Mouse (Mus musculus) forebrain, embryonic 11.5 days (tissue): ENCODE results near the gene Rwdd3. TPM values are rescaled to one million over a fixed set of nuclear protein-coding genes. Genes with fewer than 3 reads are reported as not detected.

Experiments used
- ATAC-seq: fragments of 200-750 bp; cut with Nextera tagmentation; replicated peaks from 2 replicates; pipeline ENCODE4 v1.8.0; 2017; ENCODE audit warnings: moderate TSS enrichment; ENCODE audit not compliant: low FRiP score
- DNase-seq: peaks from one replicate; pipeline ENCODE4 v3.0.0-alpha.2; 2017; ENCODE audit warnings: low spot score
- H3K27ac ChIP-seq: fragments of 300-500 bp; sonication (generic); 2 replicates; pipeline ENCODE4 v1.5.1; 2014; ENCODE audit warnings: low read depth, low read length
- H3K27me3 ChIP-seq: fragments of 300-500 bp; sonication (generic); 2 replicates; pipeline ENCODE4 v1.6.1; 2014; ENCODE audit warnings: mild to moderate bottlenecking, low read length, mixed read lengths; ENCODE audit not compliant: control insufficient read depth, insufficient read depth
- H3K36me3 ChIP-seq: fragments of 300-500 bp; sonication (generic); 2 replicates; pipeline ENCODE4 v1.6.1; 2014; ENCODE audit warnings: mild to moderate bottlenecking, low read length, moderate library complexity, mixed read lengths; ENCODE audit not compliant: control insufficient read depth, insufficient read depth
- H3K4me1 ChIP-seq: fragments of 300-500 bp; sonication (generic); replicated peaks from 2 replicates; pipeline ENCODE4 v1.6.1; 2014; ENCODE audit warnings: low read length, mixed read lengths; ENCODE audit not compliant: control insufficient read depth, insufficient read depth
- H3K4me2 ChIP-seq: fragments of 300-500 bp; sonication (generic); 2 replicates; pipeline ENCODE4 v1.6.1; 2014; ENCODE audit warnings: low read depth, mild to moderate bottlenecking, low read length, moderate library complexity, mixed read lengths; ENCODE audit not compliant: severe bottlenecking
- H3K4me3 ChIP-seq: fragments of 300-500 bp; sonication (generic); 2 replicates; pipeline ENCODE4 v1.5.1; 2014; ENCODE audit warnings: low read depth, low read length
- H3K9ac ChIP-seq: fragments of 300-500 bp; sonication (generic); 2 replicates; pipeline ENCODE4 v1.6.1; 2014; ENCODE audit warnings: low read length
- H3K9me3 ChIP-seq: fragments of 300-500 bp; sonication (generic); 2 replicates; pipeline ENCODE4 v1.6.1; 2016; ENCODE audit warnings: low read length, mixed read lengths; ENCODE audit not compliant: control insufficient read depth
- WGBS: fragments of 180-500 bp; shearing (Covaris S2); extraction: QIAGEN DNeasy Blood & Tissue Kit; methylation state at CpG from one replicate; pipeline ENCODE4 v1.1.7; 2014; 5-methylcytosine and 5-hydroxymethylcytosine counted together
- polyA plus RNA-seq: library from polyadenylated mRNA; unstranded; fragments of >200 nt; fragmentation: Nextera tagmentation; extraction: Ambion mirVana; gene quantifications from 2 replicates; pipeline ENCODE4 v1.2.1, GENCODE M21; 2014

Rwdd3 gene
- polyA plus RNA-seq, 1 experiment from 2014 or later = 5.1 TPM

GRCm38 (mm10) chr3:121156451-121157186 is 14.9 kb downstream of the Rwdd3 start:
- H3K27ac ChIP-seq = peak overlapping the region; percentile 59; the same call in 1 of the 2 replicates
- H3K36me3 ChIP-seq = no peaks in the 10 kb centered on the region
- peak overlapping the region; percentile 31; the same call in 1 of the 2 replicates for H3K4me2 ChIP-seq
- 31% methylated on average over 11 of the region's 11 CpGs for WGBS
- no peaks in the 10 kb centered on the region for H3K27me3 ChIP-seq
- DNase-seq (no peak), ATAC-seq (peak; percentile 80)
- no peak overlapping the region for H3K9ac ChIP-seq
- peaks cover 11% of the 10 kb centered on the region for H3K4me1 ChIP-seq
- H3K9me3 ChIP-seq = no peaks in the 10 kb centered on the region
- H3K4me3 ChIP-seq = 0 out of 2 replicates have a peak overlapping the region, but pooled peaks have one; percentile 3

DNA sequence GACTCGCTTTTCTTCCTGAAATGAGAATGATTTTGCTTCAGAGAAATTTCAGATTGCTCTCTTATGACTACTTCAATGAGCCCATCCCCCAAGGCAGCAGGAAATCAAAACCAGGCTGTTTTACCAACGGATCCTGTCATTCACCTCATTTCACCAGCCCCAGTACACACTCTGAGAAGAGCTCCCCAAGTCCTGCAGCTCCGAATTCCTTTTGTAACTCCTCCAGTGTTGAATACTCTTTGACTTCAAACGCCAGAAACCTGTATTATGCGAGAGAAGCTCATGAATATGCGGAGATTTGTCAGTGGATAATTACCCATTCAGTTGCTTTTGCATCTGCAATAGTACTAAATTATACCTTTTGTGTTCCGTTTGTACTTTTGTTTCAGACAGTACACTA is 15.5 kb downstream of the Rwdd3 start:
- H3K27ac ChIP-seq = peak overlapping the region; percentile 59
- no peak overlapping the region for H3K9ac ChIP-seq
- no peaks in the 10 kb centered on the region for H3K27me3 ChIP-seq
- peaks cover 11% of the 10 kb centered on the region for H3K4me1 ChIP-seq
- no peak for DNase-seq
- no peaks in the 10 kb centered on the region for H3K9me3 ChIP-seq
- peak; percentile 83 for ATAC-seq
- no peaks in the 10 kb centered on the region for H3K36me3 ChIP-seq
- H3K4me2 ChIP-seq = peak overlapping the region; percentile 31; the same call in 1 of the 2 replicates
- WGBS = 9% methylated on average over 7 of the region's 7 CpGs
- no peak overlapping the region for H3K4me3 ChIP-seq

GRCm38 (mm10) chr3:121133937-121134336 is 37.6 kb downstream of the Rwdd3 start:
- Histone ChIP-seq H3K36me3 (no peaks in the 10 kb centered on the region), H3K27ac (no peak overlapping the region), H3K9ac (no peak overlapping the region), H3K27me3 (no peaks in the 10 kb centered on the region), H3K4me3 (no peak overlapping the region), H3K9me3 (no peaks in the 10 kb centered on the region), H3K4me1 (no peaks in the 10 kb centered on the region), H3K4me2 (no peak overlapping the region)
- DNase-seq = no peak
- no peak for ATAC-seq
- 84% methylated on average over 11 of the region's 11 CpGs for WGBS

- Histone ChIP-seq H3K4me3 (no peak overlapping the region), H3K36me3 (no peaks in the 10 kb centered on the region), H3K9me3 (no peaks in the 10 kb centered on the region), H3K9ac (no peak overlapping the region), H3K4me2 (no peak overlapping the region), H3K4me1 (no peaks in the 10 kb centered on the region), H3K27ac (no peak overlapping the region), H3K27me3 (no peaks in the 10 kb centered on the region)
- ATAC-seq = no peak
- DNase-seq = no peak
- WGBS = 94% methylated on average over 5 of the region's 5 CpGs
Measured at GRCm38 (mm10) chr3:121133039-121133438, 38.5 kb downstream of the Rwdd3 start.

DNA sequence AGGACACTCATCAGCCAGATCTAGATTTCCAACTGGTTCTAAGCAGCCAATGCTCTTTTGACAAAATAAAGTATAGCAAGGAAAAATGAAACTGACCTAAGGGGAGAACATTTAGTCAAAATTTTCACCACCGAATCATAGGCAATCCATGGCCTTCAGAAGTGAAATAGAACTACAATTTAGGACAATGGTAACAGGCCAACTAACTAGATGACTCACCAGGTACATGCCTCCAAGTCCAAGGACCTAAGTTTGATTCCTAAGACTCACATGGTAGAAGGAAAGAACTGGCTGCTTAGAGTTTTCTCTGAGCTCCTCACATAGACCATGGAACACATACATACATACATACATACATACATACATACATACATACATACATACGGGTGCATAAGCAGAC is 44.3 kb downstream of the Rwdd3 start:
- H3K27ac ChIP-seq = no peak overlapping the region
- 93% methylated on average over 2 of the region's 2 CpGs for WGBS
- H3K36me3 ChIP-seq = no peaks in the 10 kb centered on the region
- no peak overlapping the region for H3K9ac ChIP-seq
- ATAC-seq (no peak), DNase-seq (no peak)
- H3K4me3 ChIP-seq = no peak overlapping the region
- no peak overlapping the region for H3K4me2 ChIP-seq
- no peaks in the 10 kb centered on the region for H3K4me1 ChIP-seq
- H3K27me3 ChIP-seq = no peaks in the 10 kb centered on the region
- H3K9me3 ChIP-seq = no peaks in the 10 kb centered on the region

- WGBS = 77% methylated on average over 5 of the region's 5 CpGs
- no peak overlapping the region for H3K9ac ChIP-seq
- DNase-seq = no peak
Measured at GRCm38 (mm10) chr3:121126476-121126875, 45.0 kb downstream of the Rwdd3 start.

GRCm38 (mm10) chr3:121121072-121121471 is 50.4 kb downstream of the Rwdd3 start:
- H3K9ac ChIP-seq = no peak overlapping the region
- no peak overlapping the region for H3K4me3 ChIP-seq
- H3K27me3 ChIP-seq = no peaks in the 10 kb centered on the region
- H3K27ac ChIP-seq = no peak overlapping the region
- no peaks in the 10 kb centered on the region for H3K9me3 ChIP-seq
- H3K4me1 ChIP-seq = no peaks in the 10 kb centered on the region
- H3K36me3 ChIP-seq = no peaks in the 10 kb centered on the region
- H3K4me2 ChIP-seq = no peak overlapping the region
- ATAC-seq = peak; percentile 65
- WGBS = 65% methylated on average over 5 of the region's 5 CpGs
- no peak for DNase-seq

More at GRCm38 (mm10) chr3:121126476-121126875, 45.0 kb downstream of the Rwdd3 start:
- ATAC-seq = no peak
- Histone ChIP-seq H3K4me1 (no peaks in the 10 kb centered on the region), H3K27me3 (no peaks in the 10 kb centered on the region), H3K4me3 (no peak overlapping the region), H3K9me3 (no peaks in the 10 kb centered on the region), H3K36me3 (no peaks in the 10 kb centered on the region), H3K4me2 (no peak overlapping the region), H3K27ac (no peak overlapping the region)

DNA sequence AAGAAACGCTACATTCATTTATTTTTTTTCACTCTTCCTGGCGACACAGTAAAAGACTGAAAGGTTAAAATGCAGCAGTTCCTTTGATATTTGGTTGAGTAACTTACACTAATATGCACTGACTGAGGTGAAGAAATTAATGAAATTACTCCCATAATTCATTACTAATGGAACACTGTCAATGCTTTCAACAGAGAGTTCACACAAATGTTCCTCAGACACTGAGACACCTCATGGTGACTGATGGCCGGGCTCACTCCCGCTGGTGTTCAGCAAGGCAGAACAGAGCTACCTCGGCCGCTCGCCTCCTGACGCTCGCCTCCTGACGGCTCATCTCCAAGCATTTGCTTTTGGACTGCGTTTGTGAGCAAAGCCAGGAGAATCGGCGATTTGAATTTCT is 54.9 kb downstream of the Rwdd3 start:
- Histone ChIP-seq H3K36me3 (no peaks in the 10 kb centered on the region), H3K27me3 (no peaks in the 10 kb centered on the region), H3K4me3 (no peak overlapping the region), H3K9me3 (no peaks in the 10 kb centered on the region; the same call in 1 of the 2 replicates), H3K27ac (no peak overlapping the region), H3K4me2 (no peak overlapping the region), H3K9ac (no peak overlapping the region), H3K4me1 (no peaks in the 10 kb centered on the region)
- no peak for DNase-seq
- no peak for ATAC-seq
- WGBS = 83% methylated on average over 13 of the region's 13 CpGs

DNA sequence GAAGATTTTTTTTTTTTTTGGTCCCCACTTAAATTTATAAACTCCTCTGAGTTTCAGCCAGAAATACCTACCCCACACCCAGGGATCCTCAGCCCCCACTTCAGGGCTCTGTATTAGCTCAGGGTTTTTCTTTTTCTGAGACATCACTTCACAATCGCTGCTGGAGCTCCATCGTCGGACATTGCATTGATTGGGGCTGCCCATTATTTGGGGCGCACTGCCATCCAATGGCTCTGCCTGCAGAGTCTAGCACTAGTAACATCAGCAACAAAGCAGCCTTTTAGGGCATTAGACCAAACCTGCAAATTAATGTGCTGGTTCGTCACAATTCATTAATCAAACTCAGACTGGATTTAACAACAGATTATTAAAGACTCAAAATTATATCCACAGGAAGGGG is 55.4 kb downstream of the Rwdd3 start:
- Histone ChIP-seq H3K9me3 (no peaks in the 10 kb centered on the region; the same call in 1 of the 2 replicates), H3K4me3 (no peak overlapping the region), H3K9ac (no peak overlapping the region), H3K36me3 (no peaks in the 10 kb centered on the region), H3K27me3 (no peaks in the 10 kb centered on the region), H3K4me2 (no peak overlapping the region), H3K27ac (no peak overlapping the region), H3K4me1 (no peaks in the 10 kb centered on the region)
- WGBS = 56% methylated on average over 5 of the region's 5 CpGs
- ATAC-seq = no peak
- DNase-seq = no peak
